Mouse (Mus musculus) G1E (cell line): ENCODE results near the gene Shank3. TPM values are rescaled to one million over a fixed set of nuclear protein-coding genes. Genes with fewer than 3 reads are reported as not detected.

ENCODE experiments used
- ATAC-seq: 2 replicates; pipeline ENCODE4 v1.8.0; 2016; ENCODE audit warnings: mild to moderate bottlenecking; ENCODE audit not compliant: insufficient number of reproducible peaks, poor library complexity, low FRiP score, severe bottlenecking; ENCODE audit errors: extremely low read depth
- DNase-seq: peaks from one replicate; pipeline ENCODE4 v3.0.0; 2012; ENCODE audit warnings: low spot score
- H3K27me3 ChIP-seq: 2 replicates; pipeline ENCODE4 v1.6.1; 2012; ENCODE audit warnings: mild to moderate bottlenecking, low read length, inconsistent platforms; ENCODE audit not compliant: insufficient read depth
- H3K36me3 ChIP-seq: replicated peaks from 2 replicates; pipeline ENCODE3; 2012; ENCODE audit warnings: mild to moderate bottlenecking, inconsistent platforms
- H3K4me1 ChIP-seq: 2 replicates; pipeline ENCODE4 v1.6.1; 2012; ENCODE audit warnings: low read depth, low read length, inconsistent platforms, mixed read lengths; ENCODE audit not compliant: insufficient read depth
- H3K4me3 ChIP-seq: 2 replicates; pipeline ENCODE4 v1.5.1; 2012; ENCODE audit warnings: low read depth, mild to moderate bottlenecking, inconsistent platforms, low read length, moderate library complexity, mixed read lengths
- H3K9me3 ChIP-seq: replicated peaks from 2 replicates; pipeline ENCODE4 v1.6.1; 2012; ENCODE audit warnings: inconsistent platforms
- CTCF ChIP-seq: IDR thresholded peaks from 2 replicates; pipeline ENCODE4 v1.5.1; 2012; ENCODE audit warnings: low read depth, low read length, inconsistent platforms, mixed read lengths
- GATA1 ChIP-seq: IDR thresholded peaks from 2 replicates; pipeline ENCODE4 v1.6.1; 2012; ENCODE audit warnings: borderline replicate concordance, low read length, inconsistent platforms, mixed read lengths
- GATA2 ChIP-seq: IDR thresholded peaks from 2 replicates; pipeline ENCODE4 v1.6.1; 2012; ENCODE audit warnings: low read depth, low read length, inconsistent platforms, borderline replicate concordance
- POLR2AphosphoS5 ChIP-seq: IDR thresholded peaks from 2 replicates; pipeline ENCODE4 v1.6.1; 2012; ENCODE audit warnings: low read depth, low read length, inconsistent platforms; ENCODE audit not compliant: insufficient replicate concordance
- TAL1 ChIP-seq: conservative IDR thresholded peaks from 2 replicates; pipeline ENCODE4 v1.6.1; 2012; ENCODE audit warnings: low read depth, low read length, inconsistent platforms, mixed read lengths
- polyA plus RNA-seq: library from polyadenylated mRNA; stranded (reverse); fragments of >175 nt; gene quantifications from 2 replicates; pipeline ENCODE4 v1.2.3, GENCODE M21; 2012
- total RNA-seq, 2 experiments: library from RNA; stranded (forward) in 1 of 2; stranded (reverse) in 1 of 2; fragments of 200-1000 nt in 1 of 2; fragments of >200 nt in 1 of 2; fragmentation: Nextera tagmentation in 1 of 2; gene quantifications; 2 replicates each; pipeline ENCODE4 v1.2.3; 2014 to 2017

Gene Shank3
- total and polyA plus RNA-seq, 3 experiments, result 0.40 to 0.55 TPM; not detected in 1

DNA sequence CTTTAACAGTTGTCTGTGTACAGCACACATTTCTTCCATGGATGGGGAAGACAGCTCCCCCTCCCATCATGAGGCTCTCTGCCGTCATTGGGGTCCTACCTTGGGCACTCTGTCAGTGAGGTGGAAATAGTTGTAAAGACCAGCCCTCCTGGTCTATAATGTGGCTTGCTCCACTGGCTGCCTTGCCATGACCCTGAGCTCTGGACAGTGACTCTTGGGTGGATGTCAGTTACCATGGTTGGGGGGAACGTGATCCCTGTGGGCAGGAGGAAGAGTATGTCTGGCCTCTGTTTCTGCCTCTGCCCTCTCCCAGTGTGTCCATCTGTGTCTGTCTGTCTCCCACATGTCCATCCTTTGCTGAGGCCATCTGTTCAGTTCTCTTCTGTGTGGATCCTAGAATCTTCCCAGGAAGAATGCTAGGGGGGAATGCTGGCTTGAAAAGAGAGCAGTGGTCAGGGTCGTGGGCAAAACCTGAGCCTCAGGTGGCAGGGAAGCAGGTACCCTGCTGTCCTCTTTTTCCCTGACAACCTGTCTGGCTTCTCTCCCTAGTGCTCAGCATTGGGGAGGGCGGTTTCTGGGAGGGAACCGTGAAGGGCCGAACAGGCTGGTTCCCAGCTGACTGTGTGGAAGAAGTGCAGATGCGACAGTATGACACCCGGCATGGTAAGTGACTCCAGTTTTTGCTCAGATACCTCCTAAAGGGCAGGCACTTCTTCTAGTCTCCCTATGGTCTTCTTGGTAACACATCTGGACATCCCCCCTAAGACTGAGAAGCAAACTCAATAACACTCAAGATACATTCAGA is 25.4 kb downstream of the Shank3 start:
- ATAC-seq (no peak), DNase-seq (no peak)
- no peaks in the 10 kb centered on the region; the same call in 1 of the 2 replicates for H3K27me3 ChIP-seq
- H3K4me3 ChIP-seq, result no peak overlapping the region
- TF ChIP-seq GATA1, result no peak
- no peak for TF ChIP-seq TAL1
- TF ChIP-seq GATA2, result no peak
- TF ChIP-seq POLR2AphosphoS5, result no peak
- TF ChIP-seq CTCF, result no peak
- H3K9me3 ChIP-seq, result peaks cover 13% of the 10 kb centered on the region; the same call in 1 of the 2 replicates
- no peaks in the 10 kb centered on the region for H3K36me3 ChIP-seq
- H3K4me1 ChIP-seq, result no peaks in the 10 kb centered on the region

GRCm38 (mm10) chr15:89525464-89525863 is 26.0 kb downstream of the Shank3 start:
- H3K9me3 ChIP-seq, result peaks cover 13% of the 10 kb centered on the region; the same call in 1 of the 2 replicates
- no peak for TF ChIP-seq POLR2AphosphoS5
- TF ChIP-seq CTCF, result no peak
- no peak for TF ChIP-seq GATA1
- TF ChIP-seq TAL1, result no peak
- TF ChIP-seq GATA2, result no peak
- H3K4me1 ChIP-seq, result no peaks in the 10 kb centered on the region
- ATAC-seq (no peak), DNase-seq (no peak)
- H3K27me3 ChIP-seq, result no peaks in the 10 kb centered on the region; the same call in 1 of the 2 replicates
- no peaks in the 10 kb centered on the region for H3K36me3 ChIP-seq
- H3K4me3 ChIP-seq, result no peak overlapping the region

DNA sequence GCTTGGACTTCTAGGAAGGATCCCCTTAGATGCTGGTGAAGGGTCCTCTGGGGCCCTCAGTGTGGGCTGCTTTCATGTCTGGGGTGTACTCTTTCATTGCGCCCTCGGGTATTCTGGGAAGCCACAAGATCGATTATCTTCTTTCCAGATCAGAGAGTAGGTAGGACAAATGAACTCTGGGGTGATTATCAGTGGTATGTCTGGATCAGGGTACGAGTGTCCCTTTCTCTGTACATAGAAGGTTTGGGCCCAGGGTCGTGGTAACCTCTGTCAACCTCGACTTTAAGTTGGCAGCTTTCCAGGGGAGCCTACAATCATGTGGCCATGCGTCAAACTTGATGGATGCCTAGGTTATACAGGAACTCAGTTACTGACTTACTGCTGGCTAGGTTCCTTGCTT is 26.5 kb downstream of the Shank3 start:
- TF ChIP-seq GATA2, result no peak
- no peak for TF ChIP-seq CTCF
- no peak for TF ChIP-seq TAL1
- TF ChIP-seq POLR2AphosphoS5, result no peak
- TF ChIP-seq GATA1, result no peak
- no peaks in the 10 kb centered on the region for H3K4me1 ChIP-seq
- DNase-seq (no peak), ATAC-seq (no peak)
- peaks cover 13% of the 10 kb centered on the region; the same call in 1 of the 2 replicates for H3K9me3 ChIP-seq
- H3K27me3 ChIP-seq, result no peaks in the 10 kb centered on the region; the same call in 1 of the 2 replicates
- H3K36me3 ChIP-seq, result no peaks in the 10 kb centered on the region
- H3K4me3 ChIP-seq, result no peak overlapping the region

DNA sequence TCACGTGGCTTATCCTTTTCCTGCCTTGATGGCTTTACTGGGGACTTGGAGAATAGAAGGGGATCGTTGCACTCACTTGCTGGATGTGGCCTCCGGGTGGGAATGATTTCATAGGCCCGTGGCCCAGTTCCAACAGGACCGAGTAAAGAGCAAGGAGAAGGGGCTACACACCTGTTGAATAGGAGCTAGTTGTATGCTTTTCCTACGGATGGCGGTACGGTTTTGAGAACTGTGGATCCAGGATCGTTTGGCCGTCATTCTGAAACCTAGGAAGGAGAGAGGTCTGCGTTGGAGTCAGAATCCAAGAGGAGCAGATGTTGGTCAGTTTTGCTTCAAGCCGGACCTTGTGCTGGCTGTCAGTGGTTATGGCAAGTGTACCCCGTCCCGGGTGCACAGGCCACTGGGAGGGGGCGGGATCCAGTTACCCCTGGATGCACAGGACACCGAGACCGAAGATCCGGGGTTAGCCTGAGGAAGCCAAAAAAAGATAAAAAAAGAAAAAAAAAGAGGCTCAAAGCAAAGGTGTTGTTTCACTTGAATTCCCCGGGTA is 27.4 kb downstream of the Shank3 start:
- no peak overlapping the region for H3K4me3 ChIP-seq
- no peaks in the 10 kb centered on the region for H3K4me1 ChIP-seq
- peaks cover 13% of the 10 kb centered on the region; the same call in 1 of the 2 replicates for H3K9me3 ChIP-seq
- H3K36me3 ChIP-seq, result no peaks in the 10 kb centered on the region
- no peaks in the 10 kb centered on the region; the same call in 1 of the 2 replicates for H3K27me3 ChIP-seq
- TF ChIP-seq POLR2AphosphoS5 (no peak), CTCF (no peak), GATA2 (no peak), GATA1 (no peak), TAL1 (no peak)
- ATAC-seq, result no peak
- no peak for DNase-seq

DNA sequence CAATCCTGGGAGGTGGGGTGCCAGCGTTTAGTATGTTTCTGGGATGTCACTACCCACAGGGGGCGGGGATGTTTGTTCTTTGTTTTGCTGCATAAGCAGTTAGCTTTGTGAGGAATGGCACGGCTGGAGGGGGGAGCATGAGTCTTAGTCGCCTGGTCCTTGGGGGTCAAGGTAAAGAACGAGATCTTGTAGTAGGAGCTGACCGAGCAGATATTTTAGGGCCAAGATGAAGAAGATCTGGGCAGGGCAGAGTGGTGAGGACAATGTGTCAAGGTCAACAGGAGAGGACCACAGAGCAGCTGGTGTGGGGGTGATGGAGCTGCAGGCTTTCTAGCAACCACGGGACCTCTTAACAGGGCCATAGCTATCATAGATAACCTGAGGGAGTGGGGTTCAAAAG is 28.0 kb downstream of the Shank3 start:
- no peaks in the 10 kb centered on the region for H3K36me3 ChIP-seq
- no peaks in the 10 kb centered on the region; the same call in 1 of the 2 replicates for H3K27me3 ChIP-seq
- ATAC-seq (no peak), DNase-seq (no peak)
- no peak overlapping the region for H3K4me3 ChIP-seq
- peaks cover 13% of the 10 kb centered on the region; the same call in 1 of the 2 replicates for H3K9me3 ChIP-seq
- TF ChIP-seq POLR2AphosphoS5 (no peak), CTCF (no peak), GATA1 (no peak), TAL1 (no peak), GATA2 (no peak)
- no peaks in the 10 kb centered on the region for H3K4me1 ChIP-seq

- no peak for ATAC-seq
- H3K36me3 ChIP-seq, result no peaks in the 10 kb centered on the region
- no peak for TF ChIP-seq GATA1
- TF ChIP-seq CTCF, result no peak
- TF ChIP-seq GATA2, result no peak
- TF ChIP-seq POLR2AphosphoS5, result no peak
- H3K4me3 ChIP-seq, result no peak overlapping the region
- no peak for DNase-seq
- H3K9me3 ChIP-seq, result peaks cover 11% of the 10 kb centered on the region; the same call in 1 of the 2 replicates
- H3K4me1 ChIP-seq, result no peaks in the 10 kb centered on the region
- no peaks in the 10 kb centered on the region; the same call in 1 of the 2 replicates for H3K27me3 ChIP-seq
Observed at GRCm38 (mm10) chr15:89528201-89528850, 28.9 kb downstream of the Shank3 start.
